Mouse (Mus musculus) MEL (cell line): Measurements from ENCODE around the gene Erc2. TPM values are rescaled to one million over a fixed set of nuclear protein-coding genes. Genes with fewer than 3 reads are reported as not detected.

ENCODE experiments used
- DNase-seq: peaks from one replicate; pipeline ENCODE4 v3.0.0; 2011; ENCODE audit warnings: low read depth, low spot score
- H3K27ac ChIP-seq: 2 replicates; pipeline ENCODE4 v1.5.1; 2012; ENCODE audit warnings: low read depth, mild to moderate bottlenecking, control low read depth, low read length, moderate library complexity; ENCODE audit not compliant: control insufficient read depth
- H3K27me3 ChIP-seq, 2 experiments: fragments of 150-350 bp in 1 of 2; sonication (generic) in 1 of 2; 2 replicates each; pipeline ENCODE4 v1.6.1; 2012; ENCODE audit warnings: low read length in 2 of 2, mild to moderate bottlenecking in 2 of 2, improper control_type of control experiment in 1 of 2, moderate library complexity in 1 of 2; ENCODE audit not compliant: insufficient read depth in 2 of 2, control insufficient read depth in 1 of 2
- H3K36me3 ChIP-seq, 2 experiments: 2 replicates each; pipeline ENCODE4 v1.6.1; 2012 to 2014; ENCODE audit warnings: low read length in 2 of 2, improper control_type of control experiment in 1 of 2, inconsistent platforms in 1 of 2, mild to moderate bottlenecking in 1 of 2; ENCODE audit not compliant: insufficient read depth in 2 of 2, control insufficient read depth in 1 of 2
- H3K4me1 ChIP-seq, 2 experiments: fragments of 150-350 bp in 1 of 2; sonication (generic) in 1 of 2; 2 replicates each; pipeline ENCODE4 v1.6.1; 2012; ENCODE audit warnings: low read length in 2 of 2, improper control_type of control experiment in 1 of 2, mild to moderate bottlenecking in 1 of 2; ENCODE audit not compliant: insufficient read depth in 2 of 2, control insufficient read depth in 1 of 2
- H3K4me3 ChIP-seq, 2 experiments: fragments of 150-350 bp in 1 of 2; sonication (generic) in 1 of 2; 2 replicates each; pipeline ENCODE4 v1.5.1; 2012; ENCODE audit warnings: low read depth in 2 of 2, low read length in 2 of 2, mild to moderate bottlenecking in 2 of 2, moderate library complexity in 2 of 2, control low read depth in 1 of 2, improper control_type of control experiment in 1 of 2; ENCODE audit not compliant: control insufficient read depth in 1 of 2, insufficient read depth in 1 of 2
- H3K79me2 ChIP-seq: 2 replicates; pipeline ENCODE4 v1.6.1; 2012; ENCODE audit warnings: mild to moderate bottlenecking, low read length, moderate library complexity; ENCODE audit not compliant: control insufficient read depth, poor library complexity, insufficient read depth
- H3K9ac ChIP-seq: 2 replicates; pipeline ENCODE4 v1.6.1; 2012; ENCODE audit warnings: low read depth, mild to moderate bottlenecking, control low read depth, low read length, moderate library complexity; ENCODE audit not compliant: control insufficient read depth, poor library complexity, severe bottlenecking
- H3K9me3 ChIP-seq: fragments of 150-350 bp; sonication (generic); replicated peaks from 2 replicates; pipeline ENCODE4 v1.6.1; 2012; ENCODE audit warnings: mild to moderate bottlenecking, low read length, improper control_type of control experiment, moderate library complexity; ENCODE audit not compliant: insufficient read depth
- CHD1 ChIP-seq: IDR thresholded peaks from 2 replicates; pipeline ENCODE4 v1.6.1; 2012; ENCODE audit warnings: low read depth, mild to moderate bottlenecking, inconsistent platforms, low read length, improper control_type of control experiment
- CHD2 ChIP-seq: IDR thresholded peaks from 2 replicates; pipeline ENCODE4 v1.6.1; 2011; ENCODE audit warnings: low read length, improper control_type of control experiment
- CTCF ChIP-seq, 3 experiments: IDR thresholded peaks in 2 of 3; conservative IDR thresholded peaks in 1 of 3; 2 replicates each; pipeline ENCODE4 v1.5.1; 2011 to 2012; ENCODE audit warnings: low read length in 3 of 3, low read depth in 2 of 3, mild to moderate bottlenecking in 2 of 3, improper control_type of control experiment in 1 of 3, inconsistent platforms in 1 of 3, mixed read lengths in 1 of 3, moderate library complexity in 1 of 3; ENCODE audit not compliant: control insufficient read depth in 1 of 3, insufficient read depth in 1 of 3, poor library complexity in 1 of 3, severe bottlenecking in 1 of 3
- ELF1 ChIP-seq: IDR thresholded peaks from 2 replicates; pipeline ENCODE4 v1.6.1; 2014; ENCODE audit warnings: low read depth, mild to moderate bottlenecking, inconsistent platforms, low read length, improper control_type of control experiment, moderate library complexity
- ETS1 ChIP-seq: IDR thresholded peaks from 2 replicates; pipeline ENCODE4 v1.6.1; 2012; ENCODE audit warnings: low read depth, mild to moderate bottlenecking, inconsistent platforms, low read length, improper control_type of control experiment, moderate library complexity
- GATA1 ChIP-seq: IDR thresholded peaks from 2 replicates; pipeline ENCODE4 v1.6.1; 2011; ENCODE audit warnings: low read depth, low read length, improper control_type of control experiment
- HCFC1 ChIP-seq: IDR thresholded peaks from 2 replicates; pipeline ENCODE4 v1.6.1; 2012; ENCODE audit warnings: low read depth, mild to moderate bottlenecking, inconsistent platforms, low read length, improper control_type of control experiment, moderate library complexity
- KAT2A ChIP-seq: conservative IDR thresholded peaks from 2 replicates; pipeline ENCODE4 v1.6.1; 2012; ENCODE audit warnings: low read depth, low read length, improper control_type of control experiment, inconsistent platforms
- MXI1 ChIP-seq: IDR thresholded peaks from 2 replicates; pipeline ENCODE4 v1.6.1; 2011; ENCODE audit warnings: mild to moderate bottlenecking, low read depth, low read length, improper control_type of control experiment
- MYB ChIP-seq: IDR thresholded peaks from 2 replicates; pipeline ENCODE4 v1.6.1; 2011; ENCODE audit warnings: mild to moderate bottlenecking, low read depth, low read length, improper control_type of control experiment
- MYC ChIP-seq: IDR thresholded peaks from 2 replicates; pipeline ENCODE4 v1.6.1; 2011; ENCODE audit warnings: low read depth, mild to moderate bottlenecking, low read length, improper control_type of control experiment, moderate library complexity
- NELFE ChIP-seq: IDR thresholded peaks from 2 replicates; pipeline ENCODE4 v1.6.1; 2011; ENCODE audit warnings: low read depth, low read length, improper control_type of control experiment
- NRF1 ChIP-seq: IDR thresholded peaks from 2 replicates; pipeline ENCODE4 v1.6.1; 2014; ENCODE audit warnings: low read depth, mild to moderate bottlenecking, inconsistent platforms, low read length, improper control_type of control experiment, moderate library complexity; ENCODE audit not compliant: poor library complexity, insufficient read depth, severe bottlenecking
- POLR2AphosphoS2 ChIP-seq: IDR thresholded peaks from 2 replicates; pipeline ENCODE4 v1.6.1; 2011; ENCODE audit warnings: low read length, improper control_type of control experiment
- POLR2AphosphoS5 ChIP-seq: IDR thresholded peaks from 2 replicates; pipeline ENCODE4 v1.6.1; 2012; ENCODE audit warnings: low read depth, borderline replicate concordance, mild to moderate bottlenecking, inconsistent platforms, low read length, moderate library complexity, mixed read lengths
- RCOR1 ChIP-seq: IDR thresholded peaks from 2 replicates; pipeline ENCODE4 v1.6.1; 2012; ENCODE audit warnings: low read depth, mild to moderate bottlenecking, inconsistent platforms, low read length, improper control_type of control experiment
- SIN3A ChIP-seq: IDR thresholded peaks from 2 replicates; pipeline ENCODE4 v1.6.1; 2012; ENCODE audit warnings: low read length, improper control_type of control experiment, inconsistent platforms
- SMC3 ChIP-seq: IDR thresholded peaks from 2 replicates; pipeline ENCODE4 v1.6.1; 2011; ENCODE audit warnings: low read depth, low read length, improper control_type of control experiment
- TAL1 ChIP-seq: IDR thresholded peaks from 2 replicates; pipeline ENCODE4 v1.6.1; 2012; ENCODE audit warnings: mild to moderate bottlenecking, inconsistent platforms, low read length, moderate library complexity, mixed read lengths
- TBP ChIP-seq: IDR thresholded peaks from 2 replicates; pipeline ENCODE4 v1.8.0; 2011; ENCODE audit warnings: low read depth, low read length, improper control_type of control experiment
- TCF12 ChIP-seq: IDR thresholded peaks from 2 replicates; pipeline ENCODE4 v1.6.1; 2014; ENCODE audit warnings: low read depth, mild to moderate bottlenecking, inconsistent platforms, low read length, improper control_type of control experiment, moderate library complexity
- ZMIZ1 ChIP-seq: IDR thresholded peaks from 2 replicates; pipeline ENCODE4 v1.6.1; 2012; ENCODE audit warnings: low read depth, mild to moderate bottlenecking, inconsistent platforms, low read length, improper control_type of control experiment, moderate library complexity
- ZNF384 ChIP-seq: IDR thresholded peaks from 2 replicates; pipeline ENCODE4 v1.6.1; 2012; ENCODE audit warnings: low read depth, mild to moderate bottlenecking, inconsistent platforms, low read length, improper control_type of control experiment
- polyA plus RNA-seq, 2 experiments: library from polyadenylated mRNA; stranded (reverse) in 1 of 2; unstranded in 1 of 2; fragments of >175 nt in 1 of 2; fragments of >200 nt in 1 of 2; gene quantifications; 2 replicates each; pipeline versions ENCODE4 v1.2.1 to v1.2.4; 2012; ENCODE audit warnings: low replicate concordance in 2 of 2, low read depth in 1 of 2; ENCODE audit not compliant: insufficient read length in 2 of 2, insufficient read depth in 1 of 2, missing spikeins in 1 of 2
- total RNA-seq: library from RNA; depleted of rRNA; stranded (reverse); fragments of 300-350 nt; gene quantifications from 2 replicates; pipeline ENCODE4 v1.2.3, GENCODE M21; 2012

The Erc2 gene
- total and polyA plus RNA-seq, 3 experiments: not detected

- TF ChIP-seq ETS1 (no peak), TAL1 (no peak), TCF12 (no peak), ELF1 (no peak), CHD2 (no peak), NELFE (no peak), ZNF384 (no peak), CHD1 (no peak), GATA1 (no peak), MYC (no peak), HCFC1 (no peak), POLR2AphosphoS2 (no peak), TBP (no peak), KAT2A (no peak), CTCF (IDR thresholded peaks at IDR 0.05 in 2 of 3, conservative IDR thresholded peaks at IDR 0.05 in 1 of 3; ENCODE audit: control insufficient read depth in 1 of 3, insufficient read depth in 1 of 3, low read depth in 2 of 3, low read length in 3 of 3, poor library complexity in 1 of 3, severe bottlenecking in 1 of 3) (no peak), RCOR1 (no peak), SMC3 (no peak), SIN3A (no peak), MXI1 (no peak), POLR2AphosphoS5 (no peak)
- no peak for DNase-seq
- Histone ChIP-seq H3K4me1 (no peaks in the 10 kb centered on the region), H3K27ac (no peak overlapping the region), H3K27me3 (no peaks in the 10 kb centered on the region), H3K79me2 (no peaks in the 10 kb centered on the region), H3K4me3 (no peak overlapping the region), H3K9me3 (no peaks in the 10 kb centered on the region), H3K36me3 (no peaks in the 10 kb centered on the region), H3K9ac (no peak overlapping the region)
Measured at GRCm38 (mm10) chr14:28061649-28062375, 439.6 kb downstream of the Erc2 start.

GRCm38 (mm10) chr14:28068021-28068420 is 445.8 kb downstream of the Erc2 start:
- Histone ChIP-seq H3K4me1 (no peaks in the 10 kb centered on the region), H3K9me3 (no peaks in the 10 kb centered on the region), H3K36me3 (no peaks in the 10 kb centered on the region), H3K27ac (no peak overlapping the region), H3K4me3 (no peak overlapping the region), H3K9ac (no peak overlapping the region), H3K79me2 (no peaks in the 10 kb centered on the region), H3K27me3 (no peaks in the 10 kb centered on the region)
- no peak for DNase-seq
- TF ChIP-seq HCFC1 (no peak), POLR2AphosphoS2 (no peak), ZMIZ1 (no peak), KAT2A (no peak), MYB (no peak), NRF1 (no peak), TAL1 (no peak), MXI1 (no peak)
